Mouse (Mus musculus) limb, embryonic 12.5 days (tissue): ENCODE measurements around the gene Limch1. TPM values are rescaled to one million over a fixed set of nuclear protein-coding genes. Genes with fewer than 3 reads are reported as not detected.

Source experiments
- ATAC-seq: fragments of 200-750 bp; cut with Nextera tagmentation; 2 replicates; pipeline ENCODE4 v1.8.0; 2017; ENCODE audit warnings: low read depth, moderate TSS enrichment; ENCODE audit not compliant: insufficient number of reproducible peaks, insufficient read depth, low FRiP score, low TSS enrichment
- H3K27ac ChIP-seq: fragments of 300-500 bp; sonication (generic); 2 replicates; pipeline ENCODE4 v1.5.1; 2016; ENCODE audit warnings: mild to moderate bottlenecking, moderate library complexity
- H3K27me3 ChIP-seq: fragments of 300-500 bp; sonication (generic); 2 replicates; pipeline ENCODE4 v1.6.1; 2016; ENCODE audit warnings: mild to moderate bottlenecking, moderate library complexity
- H3K36me3 ChIP-seq: fragments of 300-500 bp; sonication (generic); 2 replicates; pipeline ENCODE4 v1.6.1; 2016; ENCODE audit warnings: mild to moderate bottlenecking, moderate library complexity
- H3K4me1 ChIP-seq: fragments of 300-500 bp; sonication (generic); replicated peaks from 2 replicates; pipeline ENCODE4 v1.6.1; 2016
- H3K4me2 ChIP-seq: fragments of 300-500 bp; sonication (generic); 2 replicates; pipeline ENCODE4 v1.6.1; 2016; ENCODE audit warnings: mild to moderate bottlenecking, moderate library complexity
- H3K4me3 ChIP-seq: fragments of 300-500 bp; sonication (generic); replicated peaks from 2 replicates; pipeline ENCODE4 v1.5.1; 2016; ENCODE audit warnings: mild to moderate bottlenecking
- H3K9ac ChIP-seq: fragments of 300-500 bp; sonication (generic); replicated peaks from 2 replicates; pipeline ENCODE4 v1.6.1; 2016; ENCODE audit warnings: mild to moderate bottlenecking, moderate library complexity
- H3K9me3 ChIP-seq: fragments of 300-500 bp; sonication (generic); 2 replicates; pipeline ENCODE4 v1.6.1; 2016; ENCODE audit warnings: mild to moderate bottlenecking, moderate library complexity
- WGBS: fragments of 180-500 bp; shearing (Covaris S2); methylation state at CpG from one replicate; pipeline ENCODE4 v1.1.7; 2016; 5-methylcytosine and 5-hydroxymethylcytosine counted together
- polyA plus RNA-seq: library from polyadenylated mRNA; unstranded; fragments of >200 nt; fragmentation: Nextera tagmentation; extraction: Ambion mirVana; gene quantifications from 2 replicates; pipeline ENCODE4 v1.2.1, GENCODE M21; 2016

Gene Limch1
- polyA plus RNA-seq, 1 experiment from 2014 or later, result 58.1 TPM

DNA sequence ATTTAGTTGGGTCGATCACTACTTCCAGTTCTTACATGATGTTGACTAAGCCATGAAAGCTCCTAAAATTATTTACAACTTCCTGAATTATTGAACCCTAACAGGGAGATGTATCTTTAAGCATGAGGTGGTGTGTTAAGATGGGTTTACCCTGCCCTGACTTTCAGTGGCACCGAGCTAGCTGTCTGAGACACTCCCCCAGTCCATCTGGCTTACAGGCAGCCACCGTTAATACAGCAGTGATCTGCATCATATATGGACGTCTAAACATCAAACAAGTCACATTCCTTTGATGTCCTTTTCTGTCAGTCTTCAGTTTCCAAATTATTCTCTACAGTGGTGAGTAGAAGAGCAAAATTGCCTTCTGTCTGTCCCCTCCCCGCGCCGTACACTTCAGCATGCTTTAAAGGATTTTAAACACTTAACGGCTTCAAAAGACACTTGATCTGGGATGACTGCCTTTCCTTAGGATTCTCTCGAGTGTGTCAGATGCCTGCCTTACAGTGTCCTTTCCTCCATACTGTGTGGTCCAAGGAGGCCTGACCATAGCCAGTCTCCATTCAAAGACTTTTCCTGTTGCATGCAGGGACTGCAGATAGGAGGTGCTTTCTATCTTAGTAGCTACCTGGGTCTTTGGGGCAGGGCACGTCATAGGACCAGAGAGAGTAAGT is 187.6 kb downstream of the Limch1 start:
- no peaks in the 10 kb centered on the region for H3K9me3 ChIP-seq
- no peak for ATAC-seq
- peak overlapping the region; percentile 35; the same call in 1 of the 2 replicates for H3K27ac ChIP-seq
- no peak overlapping the region for H3K9ac ChIP-seq
- peaks cover 5% of the 10 kb centered on the region for H3K4me1 ChIP-seq
- H3K36me3 ChIP-seq, result no peaks in the 10 kb centered on the region
- 37% methylated on average over 10 of the region's 10 CpGs for WGBS
- no peaks in the 10 kb centered on the region for H3K27me3 ChIP-seq
- H3K4me3 ChIP-seq, result no peak overlapping the region
- H3K4me2 ChIP-seq, result no peak overlapping the region

DNA sequence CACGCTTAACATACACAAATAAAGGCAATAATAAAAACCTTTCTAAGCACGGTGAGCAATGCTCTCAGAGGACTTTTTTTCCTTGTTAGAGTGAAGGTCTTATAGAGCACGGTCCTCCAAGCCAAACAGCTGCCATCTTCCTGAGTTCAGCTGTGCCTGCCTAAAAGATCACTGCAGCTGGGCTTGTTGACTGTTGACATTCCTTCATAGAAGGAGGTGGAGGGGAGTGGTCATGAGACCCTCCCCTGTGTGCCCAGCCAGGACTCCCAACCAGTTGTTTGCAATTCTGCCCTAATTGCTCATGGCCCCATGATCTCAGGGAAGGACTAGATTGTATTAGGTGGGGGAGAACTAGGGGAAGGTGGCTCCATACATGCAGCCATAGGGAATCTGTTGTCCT is 189.0 kb downstream of the Limch1 start:
- Histone ChIP-seq H3K27me3 (no peaks in the 10 kb centered on the region), H3K27ac (no peak overlapping the region), H3K36me3 (no peaks in the 10 kb centered on the region), H3K4me1 (peaks cover 5% of the 10 kb centered on the region), H3K9ac (no peak overlapping the region), H3K4me3 (no peak overlapping the region), H3K9me3 (no peaks in the 10 kb centered on the region), H3K4me2 (no peak overlapping the region)
- no peak for ATAC-seq
- 77% methylated on average over 3 of the region's 3 CpGs for WGBS

DNA sequence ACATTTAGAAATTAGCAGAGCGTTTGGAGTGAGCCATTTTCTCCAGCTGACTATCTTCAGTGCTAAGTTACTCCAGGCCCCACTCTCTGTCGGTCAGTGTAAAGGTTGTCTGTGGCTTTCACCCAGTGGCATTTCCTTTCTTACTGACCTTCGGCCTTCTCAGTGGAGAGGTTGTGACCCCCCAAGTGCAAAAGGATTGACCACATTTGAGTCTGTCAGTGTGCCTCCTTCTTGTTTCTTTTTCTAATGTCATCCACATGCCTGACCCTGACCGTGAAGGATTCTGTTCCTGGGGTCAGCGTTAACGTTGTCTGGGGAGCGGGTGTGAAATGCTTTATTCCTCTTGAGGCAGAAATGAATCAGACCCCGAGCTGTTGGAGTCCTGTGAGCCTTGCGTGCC is 191.7 kb downstream of the Limch1 start:
- no peak overlapping the region for H3K27ac ChIP-seq
- 17% methylated on average over 9 of the region's 9 CpGs for WGBS

DNA sequence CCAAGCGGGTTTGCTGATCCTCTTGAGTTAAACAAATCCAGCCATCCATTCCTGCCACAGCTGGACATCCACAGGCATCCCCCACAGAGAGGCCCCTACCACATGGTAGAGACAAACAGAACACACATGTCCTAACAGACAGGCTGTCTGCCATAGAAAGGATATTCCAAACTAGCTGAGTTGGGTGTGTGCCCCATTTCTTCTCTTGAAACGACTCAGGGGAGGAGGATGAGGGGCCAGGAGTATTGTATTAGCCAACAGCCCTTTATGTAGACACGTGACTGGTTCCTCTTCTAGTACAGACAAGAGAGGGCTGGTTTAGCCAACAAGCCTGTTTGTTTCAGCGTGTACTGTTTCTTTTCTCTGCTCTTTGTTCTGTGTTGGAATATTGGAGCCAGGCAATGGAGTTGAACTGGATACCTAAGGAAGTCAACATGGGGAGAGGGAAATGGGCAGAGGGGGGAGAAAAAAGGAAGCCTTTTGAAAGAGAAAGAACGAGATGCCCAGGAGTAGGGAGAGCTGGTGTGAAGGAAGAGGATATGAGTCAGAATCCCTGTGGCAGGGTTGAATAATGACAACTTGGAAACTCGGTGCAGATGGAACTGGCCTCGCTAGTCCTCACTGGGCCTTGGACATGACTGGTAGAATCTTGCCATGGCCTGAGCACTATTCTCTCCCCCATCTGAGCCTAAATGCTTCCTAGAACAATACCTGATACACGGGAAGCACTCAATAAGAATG is 196.3 kb downstream of the Limch1 start:
- Histone ChIP-seq H3K27me3 (no peaks in the 10 kb centered on the region), H3K9me3 (no peaks in the 10 kb centered on the region), H3K36me3 (no peaks in the 10 kb centered on the region), H3K4me1 (peaks cover 30% of the 10 kb centered on the region), H3K27ac (peak overlapping the region; percentile 57), H3K9ac (no peak overlapping the region), H3K4me2 (no peak overlapping the region), H3K4me3 (no peak overlapping the region)
- ATAC-seq, result no peak
- 68% methylated on average over 8 of the region's 8 CpGs for WGBS

More for the DNA sequence above, 191.7 kb downstream of the Limch1 start:
- Histone ChIP-seq H3K4me3 (no peak overlapping the region), H3K9ac (no peak overlapping the region), H3K4me2 (no peak overlapping the region), H3K9me3 (no peaks in the 10 kb centered on the region), H3K4me1 (peaks cover 11% of the 10 kb centered on the region), H3K36me3 (no peaks in the 10 kb centered on the region), H3K27me3 (no peaks in the 10 kb centered on the region)
- no peak for ATAC-seq

DNA sequence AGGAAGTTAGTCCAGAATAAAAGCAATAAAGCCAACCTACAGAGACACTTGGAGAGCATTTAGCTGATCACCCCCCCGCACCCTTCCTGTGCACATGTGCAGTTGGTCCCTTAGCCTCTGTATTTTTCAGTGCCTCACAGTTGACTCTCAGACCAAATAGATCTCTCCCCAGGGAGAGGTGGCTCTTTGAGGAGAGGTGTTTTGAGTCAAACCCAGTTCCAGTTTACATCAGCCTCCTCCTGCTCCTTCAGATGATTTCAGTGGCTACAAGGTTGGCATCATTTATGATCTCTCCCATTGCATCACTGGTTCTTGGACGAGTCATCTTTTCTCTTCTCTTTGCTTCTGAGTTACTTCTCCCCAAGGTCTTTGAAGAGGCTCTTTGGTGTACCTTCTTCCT is 197.3 kb downstream of the Limch1 start:
- no peak overlapping the region for H3K4me2 ChIP-seq
- peaks cover 37% of the 10 kb centered on the region for H3K4me1 ChIP-seq
- H3K27me3 ChIP-seq, result no peaks in the 10 kb centered on the region
- ATAC-seq, result no peak
- 86% methylated on average over 2 of the region's 2 CpGs for WGBS
- H3K4me3 ChIP-seq, result no peak overlapping the region
- peak overlapping the region; percentile 64 for H3K27ac ChIP-seq
- H3K36me3 ChIP-seq, result no peaks in the 10 kb centered on the region
- H3K9me3 ChIP-seq, result no peaks in the 10 kb centered on the region
- no peak overlapping the region for H3K9ac ChIP-seq

DNA sequence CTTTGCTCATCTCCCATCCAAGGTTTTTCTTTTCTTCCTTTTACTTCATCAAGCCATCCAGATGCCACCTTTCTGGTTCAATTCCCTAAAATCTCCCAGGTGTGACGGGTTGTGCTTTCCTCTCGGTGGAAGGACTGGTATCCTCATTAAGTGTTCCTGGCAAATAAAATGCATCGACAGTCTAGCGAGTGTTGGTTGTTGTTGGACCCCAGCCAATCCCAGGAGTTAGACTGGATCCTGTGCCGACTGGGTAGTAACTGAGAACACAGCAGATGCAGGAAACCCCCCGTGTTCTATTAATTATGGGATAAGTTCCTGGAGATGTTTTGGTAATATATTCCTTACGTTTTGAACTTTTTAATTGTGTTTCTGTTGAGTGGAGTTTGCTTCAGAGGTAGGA is 197.9 kb downstream of the Limch1 start:
- 17% methylated on average over 7 of the region's 7 CpGs for WGBS
- Histone ChIP-seq H3K9ac (no peak overlapping the region), H3K4me3 (no peak overlapping the region), H3K27ac (peak overlapping the region; percentile 64), H3K4me1 (peaks cover 41% of the 10 kb centered on the region), H3K36me3 (no peaks in the 10 kb centered on the region), H3K27me3 (no peaks in the 10 kb centered on the region), H3K4me2 (no peak overlapping the region), H3K9me3 (no peaks in the 10 kb centered on the region)
- ATAC-seq, result no peak

DNA sequence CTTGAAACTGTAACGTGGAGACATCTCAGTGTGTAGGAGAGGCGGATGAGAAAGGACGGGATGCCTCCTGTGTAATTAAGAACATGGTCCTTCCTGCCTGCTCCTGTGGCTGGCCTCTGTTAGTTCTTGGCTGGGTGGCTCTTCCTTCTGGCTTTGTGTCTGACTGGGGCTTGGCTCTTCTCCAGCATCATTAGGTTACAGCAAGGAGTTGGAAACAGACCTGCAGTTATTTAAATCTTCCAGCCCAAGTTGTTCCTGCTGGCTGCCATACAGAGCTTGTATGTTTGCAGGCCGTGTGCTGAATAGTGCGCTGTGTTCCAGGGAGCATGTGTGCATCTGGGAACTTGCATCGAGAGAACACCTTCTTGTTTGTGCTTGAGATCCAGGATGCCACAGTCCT is 202.3 kb downstream of the Limch1 start:
- no peak overlapping the region for H3K4me3 ChIP-seq
- H3K9ac ChIP-seq, result no peak overlapping the region
- no peak; the same call in 1 of the 2 replicates for ATAC-seq
- H3K36me3 ChIP-seq, result no peaks in the 10 kb centered on the region
- H3K27me3 ChIP-seq, result no peaks in the 10 kb centered on the region
- peaks cover 42% of the 10 kb centered on the region for H3K4me1 ChIP-seq
- peaks cover 5% of the 10 kb centered on the region; the same call in 1 of the 2 replicates for H3K9me3 ChIP-seq
- peak overlapping the region; percentile 13; the same call in 1 of the 2 replicates for H3K4me2 ChIP-seq
- peak overlapping the region; percentile 86 for H3K27ac ChIP-seq
- 47% methylated on average over 6 of the region's 6 CpGs for whole genome bisulfite sequencing

DNA sequence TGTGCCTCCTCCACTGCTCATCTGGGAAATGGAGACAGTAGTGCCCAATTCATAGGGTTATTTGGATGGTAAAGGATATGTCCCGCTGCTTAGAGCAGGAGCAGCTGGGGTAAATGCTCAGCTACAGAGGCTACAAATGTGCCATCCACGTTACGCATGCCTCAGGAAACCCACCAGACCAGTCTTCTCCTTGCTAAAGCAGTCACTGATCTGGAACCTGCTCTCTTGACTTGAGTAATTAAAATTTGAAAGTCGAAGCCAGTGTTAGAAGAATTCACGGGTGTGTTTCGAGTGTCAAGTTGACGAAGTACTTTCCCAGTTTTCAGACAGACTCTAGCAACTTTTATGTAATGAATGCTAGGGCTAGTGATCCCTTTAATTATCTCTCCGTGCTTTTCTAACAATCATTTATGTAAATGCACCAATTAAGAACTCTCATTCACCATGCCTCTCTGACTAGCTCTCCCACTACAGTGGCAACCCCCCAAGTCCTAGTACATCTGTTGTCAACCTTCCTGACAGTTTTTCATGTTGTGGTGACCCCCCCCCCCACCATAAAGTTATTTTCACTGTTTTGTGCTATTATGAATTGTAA is 203.6 kb downstream of the Limch1 start:
- Histone ChIP-seq H3K36me3 (no peaks in the 10 kb centered on the region), H3K4me3 (no peak overlapping the region), H3K9me3 (peaks cover 6% of the 10 kb centered on the region; the same call in 1 of the 2 replicates), H3K27ac (peak overlapping the region; percentile 86; the same call in 1 of the 2 replicates), H3K4me2 (no peak overlapping the region), H3K4me1 (peaks cover 33% of the 10 kb centered on the region), H3K9ac (no peak overlapping the region), H3K27me3 (no peaks in the 10 kb centered on the region)
- ATAC-seq, result no peak
- 56% methylated on average over 8 of the region's 8 CpGs for WGBS

DNA sequence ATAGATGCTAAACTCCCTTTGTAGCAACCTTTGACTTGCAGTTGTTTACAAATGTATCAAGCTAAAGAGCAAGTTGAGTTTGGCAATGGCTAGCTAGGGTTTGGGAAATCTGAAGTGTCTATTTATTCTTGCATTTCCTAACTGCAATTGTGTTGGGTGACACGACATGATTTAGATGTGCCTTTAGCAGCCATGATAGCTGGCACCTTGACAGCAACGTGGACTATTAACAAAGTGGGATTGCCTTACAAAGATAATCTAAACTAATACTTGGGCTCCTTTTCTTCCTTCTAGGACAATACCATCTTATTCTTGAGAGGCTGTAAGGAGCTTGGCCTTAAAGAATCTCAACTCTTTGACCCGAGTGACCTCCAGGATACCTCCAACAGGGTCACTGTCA is 207.7 kb downstream of the Limch1 start:
- Histone ChIP-seq H3K4me1 (peaks cover 21% of the 10 kb centered on the region), H3K36me3 (no peaks in the 10 kb centered on the region), H3K9ac (no peak overlapping the region), H3K27ac (no peak overlapping the region), H3K27me3 (no peaks in the 10 kb centered on the region), H3K9me3 (peaks cover 6% of the 10 kb centered on the region; the same call in 1 of the 2 replicates), H3K4me3 (no peak overlapping the region), H3K4me2 (no peak overlapping the region)
- no peak for ATAC-seq
- 66% methylated on average over 3 of the region's 3 CpGs for WGBS

DNA sequence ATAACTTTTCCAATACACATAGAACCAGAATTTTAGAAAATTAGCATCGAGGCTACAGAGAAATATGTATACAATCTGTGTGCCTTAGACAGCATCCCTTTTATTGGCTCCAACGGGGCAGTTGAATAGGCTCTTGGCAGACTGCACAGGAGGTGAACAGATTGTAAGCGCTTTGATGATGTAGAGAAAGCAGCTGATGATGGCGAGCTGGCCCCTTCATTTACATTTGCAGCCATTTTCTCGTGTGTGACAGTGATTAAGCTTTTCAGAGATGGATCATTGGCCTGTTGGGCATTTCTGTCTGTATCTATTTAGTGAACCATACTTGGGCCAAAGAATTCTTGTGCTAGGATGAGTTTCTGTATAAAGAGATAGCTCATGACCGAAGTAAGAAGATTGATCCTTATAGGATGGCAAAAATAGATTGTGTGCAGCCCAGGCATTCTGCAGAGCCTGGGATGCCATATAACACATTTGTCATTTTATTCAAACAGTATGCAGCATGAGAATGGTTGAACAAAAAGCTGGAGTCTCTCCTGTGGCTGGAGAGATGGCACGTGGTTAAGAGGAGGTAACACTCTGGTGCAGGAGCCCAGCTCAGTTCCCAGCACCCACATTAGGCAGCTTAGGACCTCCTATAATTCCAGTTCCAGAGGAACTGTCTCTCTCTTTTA is 208.5 kb downstream of the Limch1 start:
- no peak for ATAC-seq
- Histone ChIP-seq H3K4me1 (peaks cover 14% of the 10 kb centered on the region), H3K4me3 (no peak overlapping the region), H3K9me3 (peaks cover 6% of the 10 kb centered on the region; the same call in 1 of the 2 replicates), H3K4me2 (no peak overlapping the region), H3K27me3 (no peaks in the 10 kb centered on the region), H3K36me3 (no peaks in the 10 kb centered on the region), H3K27ac (no peak overlapping the region), H3K9ac (no peak overlapping the region)
- WGBS, result 67% methylated on average over 7 of the region's 7 CpGs

DNA sequence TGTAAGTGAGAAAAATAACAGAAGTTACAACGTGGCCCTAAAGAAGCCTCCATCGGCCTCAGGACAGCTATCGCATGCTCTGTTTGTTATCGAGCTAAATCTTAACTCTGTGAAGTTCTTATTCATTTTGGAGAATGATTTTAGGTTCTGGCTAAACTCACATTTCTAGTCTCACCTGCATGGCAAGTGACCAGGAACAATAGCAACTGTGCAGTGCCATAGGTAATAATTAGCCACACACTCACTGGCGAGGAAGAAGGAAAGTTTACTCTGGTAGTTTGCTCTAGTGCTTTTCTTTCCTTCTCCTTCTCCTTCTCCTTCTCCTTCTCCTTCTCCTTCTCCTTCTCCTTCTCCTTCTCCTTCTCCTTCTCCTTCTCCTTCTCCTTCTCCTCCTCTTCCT is 209.6 kb downstream of the Limch1 start:
- peaks cover 15% of the 10 kb centered on the region for H3K4me1 ChIP-seq
- no peak overlapping the region for H3K27ac ChIP-seq
- H3K4me2 ChIP-seq, result no peak overlapping the region
- no peak overlapping the region for H3K4me3 ChIP-seq
- ATAC-seq, result no peak
- H3K9me3 ChIP-seq, result peaks cover 6% of the 10 kb centered on the region; the same call in 1 of the 2 replicates
- no peaks in the 10 kb centered on the region for H3K36me3 ChIP-seq
- 87% methylated on average over 5 of the region's 5 CpGs for WGBS
- no peak overlapping the region for H3K9ac ChIP-seq
- H3K27me3 ChIP-seq, result no peaks in the 10 kb centered on the region
